9 mouse cellular contexts compared by ENCODE assay signal in genomic region chr2:26483230-26483869, GRCm38 (mm10). TPM values are rescaled to one million over a fixed set of nuclear protein-coding genes. Genes with fewer than 3 reads are reported as not detected.
DNase-seq lines count a peak whose midpoint lies in the region; ATAC-seq and TF ChIP-seq lines count a peak whose summit lies in the region.
"Had no signal": no experiment of that assay in that cellular context is flagged by ENCODE, and none has a peak within 500 bp of the region (broad histone marks: within the 10 kb centered on the region; RNA-seq: fewer than 3 reads in every experiment).

No protein-coding gene starts in this region.

- DNase-seq in forebrain, embryonic 10.5 days (ENCODE audit: extremely low spot score, low spot score): no peak
- no peak for DNase-seq in forebrain, postnatal 0 days
- DNase-seq in midbrain, postnatal 0 days (ENCODE audit: low spot score): no peak
- DNase-seq in frontal cortex, adult 2 months (ENCODE audit: extremely low spot score in 1 of 2, low spot score in 1 of 2): no peak
- DNase-seq in cerebellum, postnatal 4 days (ENCODE audit: low spot score in 2 of 2): no peak
- no peak for DNase-seq in cerebellum, adult 9-10 months

- no peaks in the 10 kb centered on the region for H3K27me3 ChIP-seq in forebrain, embryonic 10.5 days (ENCODE audit: poor library complexity, severe bottlenecking)
- no peaks in the 10 kb centered on the region for H3K27me3 ChIP-seq in forebrain, postnatal 0 days (ENCODE audit: insufficient read depth, low read length)
- H3K27me3 ChIP-seq in midbrain, postnatal 0 days (ENCODE audit: insufficient read depth, low read length): no peaks in the 10 kb centered on the region

- TF ChIP-seq CTCF in forebrain, postnatal 0 days (IDR thresholded peaks at IDR 0.05; ENCODE audit: low read depth): no peak
- no peak for TF ChIP-seq CTCF in bone marrow macrophage, adult 2 months (IDR thresholded peaks at IDR 0.05; ENCODE audit: low read depth, low read length)
- TF ChIP-seq CTCF in midbrain, postnatal 0 days (IDR thresholded peaks at IDR 0.05): no peak

- peak overlapping the region; percentile 97 for H3K27ac ChIP-seq in forebrain, embryonic 10.5 days
- H3K27ac ChIP-seq in forebrain, postnatal 0 days (ENCODE audit: low read depth, low read length): no peak overlapping the region
- peak overlapping the region; percentile 98 for H3K27ac ChIP-seq in bone marrow macrophage, adult 2 months (ENCODE audit: insufficient read depth, low read depth, low read length)
- H3K27ac ChIP-seq in midbrain, postnatal 0 days (ENCODE audit: low read depth, low read length): 0 out of 2 replicates have a peak overlapping the region, but pooled peaks have one; percentile 26

- WGBS in forebrain, embryonic 10.5 days: 81% methylated on average over 13 of the region's 13 CpGs
- WGBS in forebrain, postnatal 0 days: 58% methylated on average over 13 of the region's 13 CpGs
- WGBS in midbrain, postnatal 0 days: 59% methylated on average over 13 of the region's 13 CpGs

- no peak overlapping the region for H3K4me2 ChIP-seq in forebrain, postnatal 0 days (ENCODE audit: low read depth)
- no peak overlapping the region for H3K4me2 ChIP-seq in midbrain, postnatal 0 days (ENCODE audit: low read depth, low read length, poor library complexity, severe bottlenecking)

- no peak for ATAC-seq in forebrain, postnatal 0 days
- ATAC-seq in inflammation-experienced regulatory T-cells, adult 6 months: peak; percentile 81
- ATAC-seq in midbrain, postnatal 0 days (ENCODE audit: low FRiP score): no peak

- TF ChIP-seq POLR2A in bone marrow macrophage, adult 2 months (IDR thresholded peaks at IDR 0.05; ENCODE audit: borderline replicate concordance, low read depth, low read length): no peak

- no peaks in the 10 kb centered on the region for H3K9me3 ChIP-seq in forebrain, embryonic 10.5 days
- no peaks in the 10 kb centered on the region for H3K9me3 ChIP-seq in forebrain, postnatal 0 days (ENCODE audit: low read length)
- no peaks in the 10 kb centered on the region for H3K9me3 ChIP-seq in midbrain, postnatal 0 days (ENCODE audit: low read length)

- peaks cover 84% of the 10 kb centered on the region for H3K4me1 ChIP-seq in forebrain, embryonic 10.5 days
- H3K4me1 ChIP-seq in forebrain, postnatal 0 days (ENCODE audit: insufficient read depth): peaks cover 32% of the 10 kb centered on the region
- peaks cover 58% of the 10 kb centered on the region for H3K4me1 ChIP-seq in bone marrow macrophage, adult 2 months (ENCODE audit: control insufficient read depth, insufficient read depth, low read length)
- peaks cover 34% of the 10 kb centered on the region; the same call in 1 of the 2 replicates for H3K4me1 ChIP-seq in midbrain, postnatal 0 days (ENCODE audit: insufficient read depth, low read length)

- H3K9ac ChIP-seq in forebrain, postnatal 0 days: no peak overlapping the region
- H3K9ac ChIP-seq in midbrain, postnatal 0 days (replicated peaks; ENCODE audit: low read length, poor library complexity, severe bottlenecking): no peak overlapping the region

- H3K4me3 ChIP-seq in forebrain, embryonic 10.5 days: no peak overlapping the region
- no peak overlapping the region for H3K4me3 ChIP-seq in forebrain, postnatal 0 days (ENCODE audit: low read depth, low read length)
- peak overlapping the region; percentile 48 for H3K4me3 ChIP-seq in bone marrow macrophage, adult 2 months (ENCODE audit: insufficient read depth, low read length)
- H3K4me3 ChIP-seq in midbrain, postnatal 0 days (ENCODE audit: low read depth, low read length): no peak overlapping the region
- H3K4me3 ChIP-seq: erythroblast, embryonic 14.5 days had no signal

- peaks cover 73% of the 10 kb centered on the region for H3K36me3 ChIP-seq in forebrain, embryonic 10.5 days (replicated peaks)
- no peaks in the 10 kb centered on the region for H3K36me3 ChIP-seq in forebrain, postnatal 0 days (ENCODE audit: insufficient read depth)
- peaks cover 9% of the 10 kb centered on the region; the same call in 1 of the 2 replicates for H3K36me3 ChIP-seq in midbrain, postnatal 0 days (ENCODE audit: insufficient read depth, low read length)

RNA-seq across cellular contexts. Expression of gene Notch1, which starts 33.1 kb away (rescaled TPM):
- 25.4 and 26.7 TPM in 2 replicates for polyA plus RNA-seq in forebrain, embryonic 10.5 days (2016; fragmentation: Nextera tagmentation; extraction: Ambion mirVana)
- total RNA-seq in forebrain, postnatal 0 days (2014; rRNA removed): 23.8 and 38.7 TPM in 2 replicates
- 5.0 and 6.8 TPM in 2 replicates for polyA plus RNA-seq in forebrain, postnatal 0 days (2015; fragmentation: Nextera tagmentation; extraction: Ambion mirVana)
- polyA plus RNA-seq in bone marrow macrophage, adult 2 months (2012; ENCODE audit: insufficient read depth, insufficient read length, missing spikeins): 27.6 and 36.4 TPM in 2 replicates
- polyA plus RNA-seq in inflammation-experienced regulatory T-cells, adult 6 months (2017; shearing (Covaris generic)): 10 to 100 TPM; 24.9 to 41.2 (median 27.0) TPM
- total RNA-seq in midbrain, postnatal 0 days (2014; rRNA removed): 48.9 and 65.8 TPM in 2 replicates
- 6.8 and 7.6 TPM in 2 replicates for polyA plus RNA-seq in midbrain, postnatal 0 days (2015; fragmentation: Nextera tagmentation; extraction: Ambion mirVana)
- 13.0 and 13.2 TPM in 2 replicates for polyA plus RNA-seq in frontal cortex, adult 2 months (2012; rRNA removed)

RNA-seq across cellular contexts. Expression of gene Sec16a, which starts 38.3 kb away (rescaled TPM):
- polyA plus RNA-seq in forebrain, embryonic 10.5 days (2016; fragmentation: Nextera tagmentation; extraction: Ambion mirVana): 27.0 and 29.8 TPM in 2 replicates
- 52.6 and 65.6 TPM in 2 replicates for total RNA-seq in forebrain, postnatal 0 days (2014; rRNA removed)
- 9.0 and 10.9 TPM in 2 replicates for polyA plus RNA-seq in forebrain, postnatal 0 days (2015; fragmentation: Nextera tagmentation; extraction: Ambion mirVana)
- 26.4 and 41.7 TPM in 2 replicates for polyA plus RNA-seq in bone marrow macrophage, adult 2 months (2012; ENCODE audit: insufficient read depth, insufficient read length, missing spikeins)
- polyA plus RNA-seq in inflammation-experienced regulatory T-cells, adult 6 months (2017; shearing (Covaris generic)): 10 to 100 TPM; 18.4 to 28.4 (median 24.2) TPM
- 63.3 and 76.7 TPM in 2 replicates for total RNA-seq in midbrain, postnatal 0 days (2014; rRNA removed)
- 9.9 and 12.6 TPM in 2 replicates for polyA plus RNA-seq in midbrain, postnatal 0 days (2015; fragmentation: Nextera tagmentation; extraction: Ambion mirVana)
- 30.8 and 36.1 TPM in 2 replicates for polyA plus RNA-seq in frontal cortex, adult 2 months (2012; rRNA removed)
